Mouse (Mus musculus) adrenal gland (tissue): ENCODE results near the gene Lrrn2.
"Not testable (repeated sequence)": the region's sequence is repeated elsewhere in the genome, so short reads cannot be mapped to it uniquely, and the experiment has no call there.

Source experiments
- intact Hi-C: fragments of 180-260 bp; cut with DNase I; formaldehyde crosslinking; loops from one replicate; pipeline ENCODE4 v1.15.1; 2025

Lrrn2 gene

DNA sequence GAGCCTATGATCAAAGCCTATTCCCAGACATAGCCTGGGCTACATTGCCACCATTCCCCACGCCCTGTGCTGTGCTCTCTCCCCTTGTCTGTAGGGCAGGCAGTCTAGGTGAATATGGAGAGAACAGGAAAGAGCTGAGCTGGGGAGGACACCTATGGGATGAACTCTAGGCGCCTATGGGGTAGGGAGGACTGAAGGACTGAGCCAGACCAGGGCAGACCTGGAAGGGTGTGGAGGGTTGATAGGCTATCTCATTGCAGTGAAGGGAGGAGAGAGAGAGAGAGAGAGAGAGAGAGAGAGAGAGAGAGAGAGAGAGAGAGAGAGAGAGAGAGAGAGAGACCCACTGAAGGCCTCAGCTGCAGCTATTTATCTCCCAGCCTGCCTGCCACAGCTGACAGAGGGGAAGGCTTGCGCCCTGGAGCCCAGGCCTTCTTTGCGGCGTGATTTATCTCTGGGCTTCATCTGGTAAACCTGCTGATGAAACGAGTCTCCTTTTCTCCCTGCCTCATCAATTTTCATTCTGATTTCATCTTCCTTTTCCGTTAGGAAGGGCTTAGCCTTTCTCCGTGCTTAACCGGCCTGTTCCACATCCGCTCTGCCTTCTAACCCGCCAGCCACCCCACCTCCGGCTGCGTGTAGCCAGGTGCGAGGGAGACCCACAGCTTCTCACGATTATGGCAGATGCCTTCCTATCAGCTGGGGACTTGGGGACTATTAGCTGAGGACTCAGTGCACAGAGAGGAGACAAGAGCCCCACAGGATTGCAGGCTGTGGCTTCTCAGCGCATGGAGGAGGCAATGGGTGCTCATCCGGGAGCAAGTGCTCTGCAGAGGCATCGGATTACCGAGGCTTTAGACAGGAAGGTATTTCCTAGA, 48.2 kb downstream of the Lrrn2 start:
- intact Hi-C loops: no loop called here

- intact Hi-C loops: no loop called here
Measured at GRCm38 (mm10) chr1:132928907-132929250, 48.8 kb downstream of the Lrrn2 start.

- intact Hi-C loops: no loop called here
Measured at GRCm38 (mm10) chr1:132930291-132930690, 50.2 kb downstream of the Lrrn2 start.

DNA sequence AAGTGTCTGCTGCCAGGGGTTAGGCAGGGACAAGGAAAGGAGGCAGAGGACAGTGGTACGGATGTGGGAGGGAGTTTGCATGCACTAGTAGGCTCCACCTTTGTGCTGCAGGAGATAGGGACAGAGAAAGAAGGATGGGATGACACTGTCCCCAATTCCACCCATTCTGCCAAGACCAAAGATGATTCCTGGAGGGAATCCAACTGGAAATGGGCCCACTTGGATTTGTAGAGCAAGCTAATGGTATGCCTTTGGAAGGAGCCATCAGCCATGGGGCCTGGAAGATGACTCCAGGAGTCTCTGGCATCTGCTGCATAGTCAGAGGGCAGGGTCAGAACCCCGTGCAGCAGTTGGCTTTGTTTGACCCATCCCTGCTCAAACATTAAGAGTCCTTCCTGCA, 52.3 kb downstream of the Lrrn2 start:
- intact Hi-C loops: no loop called here

GRCm38 (mm10) chr1:132934856-132935255, 54.8 kb downstream of the Lrrn2 start:
- intact Hi-C loops: no loop called here

- intact Hi-C loops: no loop called here
Measured at GRCm38 (mm10) chr1:132937296-132938030, 57.4 kb downstream of the Lrrn2 start.

GRCm38 (mm10) chr1:132938975-132939374, 58.9 kb downstream of the Lrrn2 start:
- intact Hi-C loops: no loop called here

GRCm38 (mm10) chr1:132945826-132946225, 65.8 kb downstream of the Lrrn2 start:
- intact Hi-C loops: no loop called here

GRCm38 (mm10) chr1:132947811-132948210, 67.7 kb downstream of the Lrrn2 start:
- intact Hi-C loops: no loop called here

GRCm38 (mm10) chr1:132956809-132957208, 76.7 kb downstream of the Lrrn2 start:
- intact Hi-C loops: no loop called here

DNA sequence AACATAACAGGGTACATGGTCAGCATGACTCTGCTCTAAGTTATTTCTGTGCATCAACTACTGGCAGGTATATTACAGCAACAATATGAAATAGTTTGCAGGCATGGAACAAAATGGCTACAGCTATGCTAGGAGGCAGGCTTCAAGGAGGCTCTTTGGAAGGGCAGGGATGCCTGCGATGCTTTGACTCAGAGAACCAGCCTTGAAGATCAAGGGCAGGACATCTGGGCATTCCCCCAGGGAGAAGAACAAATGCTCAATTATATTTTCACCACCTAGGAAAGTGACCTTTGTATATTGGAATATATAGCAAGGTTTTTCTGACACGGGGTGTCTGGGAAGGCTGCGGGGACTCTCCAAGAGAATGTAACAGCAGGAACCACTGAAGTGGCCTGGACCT, 81.7 kb downstream of the Lrrn2 start:
- intact Hi-C loops: no loop called here

GRCm38 (mm10) chr1:132964106-132964505, 84.0 kb downstream of the Lrrn2 start:
- intact Hi-C loops: no loop called here

DNA sequence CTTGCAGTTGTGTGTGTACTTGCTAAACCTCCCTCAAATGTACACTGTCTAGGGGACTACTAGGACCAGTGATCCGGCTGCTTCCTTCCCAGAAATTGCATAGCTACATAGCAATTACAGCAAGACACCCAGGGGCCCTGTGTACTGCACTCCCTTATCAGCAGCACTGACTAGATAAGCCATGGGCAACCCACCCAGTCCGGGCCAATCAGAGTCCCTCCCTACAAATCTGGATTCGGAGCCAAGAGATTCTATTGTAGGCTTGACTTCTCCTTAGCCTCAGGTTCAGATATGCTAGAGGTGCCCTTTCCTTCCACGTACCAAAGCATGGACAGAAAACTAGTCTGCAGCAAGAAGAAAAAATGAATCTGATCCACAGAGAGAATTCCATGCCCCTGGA, 84.6 kb downstream of the Lrrn2 start:
- intact Hi-C loops: loop anchor here (5.0 kb wide), 2 partner anchors 82 to 162 kb away; partner anchors contain the start of gene Lrrn2

DNA sequence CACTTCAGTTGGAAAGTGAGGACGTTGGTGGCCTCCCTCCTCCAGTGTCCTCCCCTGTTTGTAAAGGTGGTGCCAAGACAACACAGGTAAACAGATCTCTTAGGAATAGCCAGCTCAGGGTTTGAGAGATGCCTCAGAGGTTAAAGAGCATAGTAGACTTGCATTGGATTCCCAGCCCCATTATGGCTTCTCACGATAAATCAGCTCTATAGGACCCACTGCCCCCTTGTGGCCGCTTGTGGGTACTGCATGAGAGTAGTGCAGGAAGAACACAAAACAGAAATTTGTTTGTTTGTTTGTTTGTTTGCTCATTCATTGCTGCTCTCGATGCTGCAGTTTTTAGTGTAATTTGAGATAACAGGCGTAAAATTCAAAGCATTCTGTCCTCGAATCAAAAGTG, 88.6 kb downstream of the Lrrn2 start:
- intact Hi-C loops: loop anchor here (1.0 to 5.0 kb wide), 3 partner anchors 86 to 210 kb away; partner anchors contain the start of gene Lrrn2

- intact Hi-C loops: no loop called here
Measured at GRCm38 (mm10) chr1:132977402-132977801, 97.3 kb downstream of the Lrrn2 start.

- intact Hi-C loops: no loop called here
Measured at GRCm38 (mm10) chr1:132981232-132981631, 101.2 kb downstream of the Lrrn2 start.

- intact Hi-C loops: no loop called here
Measured at GRCm38 (mm10) chr1:132982728-132983127, 102.7 kb downstream of the Lrrn2 start.

GRCm38 (mm10) chr1:132988556-132989459, 108.7 kb downstream of the Lrrn2 start:
- intact Hi-C loops: not testable (repeated sequence)
